Mouse (Mus musculus) liver, embryonic 14.5 days (tissue): Measurements from ENCODE around the gene Teddm1a. TPM values are rescaled to one million over a fixed set of nuclear protein-coding genes. Genes with fewer than 3 reads are reported as not detected.
"Not testable (repeated sequence)": the region's sequence is repeated elsewhere in the genome, so short reads cannot be mapped to it uniquely, and the experiment has no call there.

ENCODE experiments used
- ATAC-seq: fragments of 200-750 bp; cut with Nextera tagmentation; 2 replicates; pipeline ENCODE4 v1.8.0; 2017; ENCODE audit warnings: moderate number of reproducible peaks, mild to moderate bottlenecking, moderate library complexity; ENCODE audit not compliant: insufficient read depth
- DNase-seq, 3 experiments: peaks; one replicate each; pipeline ENCODE4 v3.0.0-alpha.2; 2012 to 2013; ENCODE audit warnings: low read depth in 3 of 3, low spot score in 3 of 3
- H3K27ac ChIP-seq: fragments of 300-500 bp; sonication (generic); 2 replicates; pipeline ENCODE4 v1.5.1; 2014; ENCODE audit warnings: moderate library complexity, mild to moderate bottlenecking, control low read depth, inconsistent platforms
- H3K27me3 ChIP-seq: fragments of 300-500 bp; sonication (generic); 2 replicates; pipeline ENCODE4 v1.6.1; 2014; ENCODE audit warnings: mild to moderate bottlenecking, low read length, moderate library complexity; ENCODE audit not compliant: control insufficient read depth, insufficient read depth
- H3K36me3 ChIP-seq: fragments of 300-500 bp; sonication (generic); replicated peaks from 2 replicates; pipeline ENCODE4 v1.6.1; 2014; ENCODE audit warnings: low read depth; ENCODE audit not compliant: control insufficient read depth, insufficient read depth
- H3K4me1 ChIP-seq, 2 experiments: fragments of 200-500 bp in 1 of 2; fragments of 300-500 bp in 1 of 2; sonication (generic) in 1 of 2; replicated peaks; 2 replicates each; pipeline ENCODE4 v1.6.1; 2012 to 2014; ENCODE audit warnings: antibody characterized with exemption in 1 of 2, inconsistent platforms in 1 of 2, low read length in 1 of 2; ENCODE audit not compliant: control insufficient read depth in 2 of 2, insufficient read depth in 2 of 2
- H3K4me2 ChIP-seq: fragments of 300-500 bp; sonication (generic); 2 replicates; pipeline ENCODE4 v1.6.1; 2014; ENCODE audit warnings: low read depth, mild to moderate bottlenecking, control low read depth, moderate library complexity
- H3K4me3 ChIP-seq, 2 experiments: fragments of 200-500 bp in 1 of 2; fragments of 300-500 bp in 1 of 2; sonication (generic) in 1 of 2; 2 replicates each; pipeline ENCODE4 v1.5.1; 2012 to 2014; ENCODE audit warnings: low read depth in 2 of 2, low read length in 2 of 2, mild to moderate bottlenecking in 2 of 2, control low read depth in 1 of 2, inconsistent platforms in 1 of 2, moderate library complexity in 1 of 2; ENCODE audit not compliant: insufficient read depth in 1 of 2
- H3K9ac ChIP-seq: fragments of 300-500 bp; sonication (generic); replicated peaks from 2 replicates; pipeline ENCODE4 v1.6.1; 2014; ENCODE audit warnings: mild to moderate bottlenecking, control low read depth, moderate library complexity
- H3K9me3 ChIP-seq: fragments of 300-500 bp; sonication (generic); 2 replicates; pipeline ENCODE4 v1.6.1; 2016; ENCODE audit warnings: low read length, mixed read lengths; ENCODE audit not compliant: control insufficient read depth
- CTCF ChIP-seq: IDR thresholded peaks from 2 replicates; pipeline ENCODE4 v1.5.1; 2016; ENCODE audit warnings: antibody characterized with exemption, low read depth, control low read depth
- EP300 ChIP-seq: IDR thresholded peaks from 2 replicates; pipeline ENCODE4 v1.6.1; 2016; ENCODE audit warnings: antibody characterized with exemption, low read depth
- WGBS: fragments of 180-500 bp; shearing (Covaris S2); extraction: QIAGEN DNeasy Blood & Tissue Kit; methylation state at CpG from one replicate; pipeline ENCODE4 v1.1.7; 2014; ENCODE audit not compliant: insufficient replicate concordance; 5-methylcytosine and 5-hydroxymethylcytosine counted together
- polyA plus RNA-seq, 2 experiments: library from polyadenylated mRNA; depleted of rRNA in 1 of 2; stranded (reverse) in 1 of 2; unstranded in 1 of 2; fragments of >200 nt; fragmentation: Nextera tagmentation in 1 of 2; extraction: Ambion mirVana in 1 of 2; gene quantifications; 2 replicates each; pipeline versions ENCODE4 v1.2.1 to v1.2.3; 2012 to 2014

The Teddm1a gene
- polyA plus RNA-seq (2012; rRNA removed) (not detected in 2 replicates), polyA plus RNA-seq (2014; fragmentation: Nextera tagmentation; extraction: Ambion mirVana) (not detected in 2 replicates)

GRCm38 (mm10) chr1:153891442-153891841, at the start of gene Teddm1a:
Gene Teddm1a (plus strand): TSS chr1:153891742.
- H3K36me3 ChIP-seq = no peaks in the 10 kb centered on the region
- H3K27me3 ChIP-seq = no peaks in the 10 kb centered on the region
- WGBS = 19% methylated on average over 4 of the region's 4 CpGs
- H3K9ac ChIP-seq = no peak within 1 kb of the TSS
- no peaks in the 10 kb centered on the region; a peak in 2 of 4 replicates for H3K4me1 ChIP-seq
- H3K27ac ChIP-seq = no peak within 1 kb of the TSS
- H3K9me3 ChIP-seq = no peaks in the 10 kb centered on the region
- no peak for ATAC-seq
- H3K4me3 ChIP-seq = no peak within 1 kb of the TSS
- H3K4me2 ChIP-seq = no peak within 1 kb of the TSS
- TF ChIP-seq CTCF (no peak), EP300 (no peak)
- no peak for DNase-seq

- H3K4me3 ChIP-seq = no peak overlapping the region
- no peak for TF ChIP-seq EP300
- no peak for TF ChIP-seq CTCF
- no peak overlapping the region for H3K9ac ChIP-seq
- no peaks in the 10 kb centered on the region for H3K4me1 ChIP-seq
- no peak overlapping the region for H3K4me2 ChIP-seq
- DNase-seq = no peak
- no peak overlapping the region for H3K27ac ChIP-seq
- 53% methylated on average over 11 of the region's 11 CpGs for WGBS
- ATAC-seq = no peak
- H3K9me3 ChIP-seq = no peaks in the 10 kb centered on the region
- no peaks in the 10 kb centered on the region for H3K27me3 ChIP-seq
- H3K36me3 ChIP-seq = no peaks in the 10 kb centered on the region
These were observed 49.3 kb upstream of the Teddm1a start for GRCm38 (mm10) chr1:153842121-153842740.

- H3K27ac ChIP-seq = no peak within 1 kb of the TSS
- no peak within 1 kb of the TSS for H3K4me2 ChIP-seq
- WGBS = 79% methylated on average over 8 of the region's 8 CpGs
- no peak for ATAC-seq
- H3K36me3 ChIP-seq = no peaks in the 10 kb centered on the region
- no peaks in the 10 kb centered on the region for H3K4me1 ChIP-seq
- no peak within 1 kb of the TSS for H3K9ac ChIP-seq
- H3K4me3 ChIP-seq = no peak within 1 kb of the TSS
- no peak for TF ChIP-seq EP300
- TF ChIP-seq CTCF = no peak
- no peaks in the 10 kb centered on the region for H3K9me3 ChIP-seq
- no peaks in the 10 kb centered on the region for H3K27me3 ChIP-seq
- no peak for DNase-seq
These were observed 47.5 kb upstream of the Teddm1a start, which contains the start of gene Rgsl1 for GRCm38 (mm10) chr1:153844042-153844441. Gene Rgsl1 (minus strand): TSS chr1:153844142.

- H3K27ac ChIP-seq = no peak overlapping the region
- H3K9ac ChIP-seq = no peak overlapping the region
- no peaks in the 10 kb centered on the region for H3K27me3 ChIP-seq
- no peaks in the 10 kb centered on the region for H3K36me3 ChIP-seq
- no peak for DNase-seq
- 68% methylated on average over 7 of the region's 7 CpGs for WGBS
- no peak for ATAC-seq
- H3K4me1 ChIP-seq = no peaks in the 10 kb centered on the region
- no peak overlapping the region for H3K4me3 ChIP-seq
- H3K4me2 ChIP-seq = no peak overlapping the region
- no peaks in the 10 kb centered on the region for H3K9me3 ChIP-seq
- TF ChIP-seq CTCF = no peak
- TF ChIP-seq EP300 = no peak
These were observed 45.1 kb upstream of the Teddm1a start for GRCm38 (mm10) chr1:153846420-153846819.

GRCm38 (mm10) chr1:153846867-153847266, 44.7 kb upstream of the Teddm1a start:
- DNase-seq = peak in 1 of 3 experiments; percentile 11
- H3K4me2 ChIP-seq = no peak overlapping the region
- H3K36me3 ChIP-seq = no peaks in the 10 kb centered on the region
- no peaks in the 10 kb centered on the region for H3K9me3 ChIP-seq
- TF ChIP-seq EP300 (no peak), CTCF (peak; percentile 65)
- WGBS = 18% methylated on average over 6 of the region's 6 CpGs
- no peak overlapping the region for H3K4me3 ChIP-seq
- no peaks in the 10 kb centered on the region for H3K27me3 ChIP-seq
- H3K27ac ChIP-seq = no peak overlapping the region
- no peak overlapping the region for H3K9ac ChIP-seq
- no peaks in the 10 kb centered on the region for H3K4me1 ChIP-seq
- no peak for ATAC-seq

GRCm38 (mm10) chr1:153852696-153853095, 38.8 kb upstream of the Teddm1a start:
- not testable (repeated sequence) for ATAC-seq

More at GRCm38 (mm10) chr1:153852696-153853095, 38.8 kb upstream of the Teddm1a start:
- H3K27me3 ChIP-seq, H3K27ac ChIP-seq, H3K4me2 ChIP-seq, H3K4me3 ChIP-seq, H3K4me1 ChIP-seq, DNase-seq, H3K9ac ChIP-seq, H3K36me3 ChIP-seq, H3K9me3 ChIP-seq: not testable (repeated sequence)
- 34% methylated on average over 7 of the region's 7 CpGs for WGBS
